Mouse (Mus musculus) kidney, postnatal 0 days (tissue): ENCODE measurements around the gene Kat8. TPM values are rescaled to one million over a fixed set of nuclear protein-coding genes. Genes with fewer than 3 reads are reported as not detected.
"Not testable (repeated sequence)": the region's sequence is repeated elsewhere in the genome, so short reads cannot be mapped to it uniquely, and the experiment has no call there.

ENCODE experiments used
- ATAC-seq: fragments of 200-750 bp; cut with Nextera tagmentation; replicated peaks from 2 replicates; pipeline ENCODE4 v1.8.0; 2017; ENCODE audit warnings: low read depth, moderate number of reproducible peaks, moderate TSS enrichment, moderate library complexity; ENCODE audit not compliant: low FRiP score
- DNase-seq: peaks from one replicate; pipeline ENCODE4 v3.0.0-alpha.2; 2016; ENCODE audit warnings: low spot score
- H3K27ac ChIP-seq: fragments of 300-500 bp; sonication (generic); 2 replicates; pipeline ENCODE4 v1.5.1; 2014; ENCODE audit warnings: mild to moderate bottlenecking
- H3K27me3 ChIP-seq: fragments of 300-500 bp; sonication (generic); 2 replicates; pipeline ENCODE4 v1.6.1; 2014; ENCODE audit warnings: low read length, mixed read lengths; ENCODE audit not compliant: insufficient read depth
- H3K36me3 ChIP-seq: fragments of 300-500 bp; sonication (generic); 2 replicates; pipeline ENCODE4 v1.6.1; 2014; ENCODE audit warnings: low read length, mixed read lengths; ENCODE audit not compliant: insufficient read depth
- H3K4me1 ChIP-seq: fragments of 300-500 bp; sonication (generic); replicated peaks from 2 replicates; pipeline ENCODE4 v1.6.1; 2014; ENCODE audit warnings: antibody characterized with exemption, low read length, mixed read lengths; ENCODE audit not compliant: insufficient read depth
- H3K4me2 ChIP-seq: fragments of 300-500 bp; sonication (generic); 2 replicates; pipeline ENCODE4 v1.6.1; 2014; ENCODE audit warnings: mild to moderate bottlenecking, low read length, moderate library complexity, mixed read lengths
- H3K4me3 ChIP-seq: fragments of 300-500 bp; sonication (generic); replicated peaks from 2 replicates; pipeline ENCODE4 v1.5.1; 2014; ENCODE audit warnings: low read depth, low read length
- H3K9ac ChIP-seq: fragments of 300-500 bp; sonication (generic); 2 replicates; pipeline ENCODE4 v1.6.1; 2014; ENCODE audit warnings: low read depth, low read length
- H3K9me3 ChIP-seq: fragments of 300-500 bp; sonication (generic); replicated peaks from 2 replicates; pipeline ENCODE4 v1.6.1; 2016; ENCODE audit warnings: low read length, inconsistent platforms, mixed read lengths
- CTCF ChIP-seq: IDR thresholded peaks from 2 replicates; pipeline ENCODE4 v1.5.1; 2016; ENCODE audit warnings: antibody characterized with exemption, low read depth, mild to moderate bottlenecking, moderate library complexity
- WGBS: fragments of 180-500 bp; shearing (Covaris S2); extraction: QIAGEN DNeasy Blood & Tissue Kit; methylation state at CpG from one replicate; pipeline ENCODE4 v1.1.7; 2014; 5-methylcytosine and 5-hydroxymethylcytosine counted together
- polyA plus RNA-seq: library from polyadenylated mRNA; unstranded; fragments of >200 nt; fragmentation: Nextera tagmentation; extraction: Ambion mirVana; gene quantifications from 2 replicates; pipeline ENCODE4 v1.2.1, GENCODE M21; 2015

Kat8 gene
- polyA plus RNA-seq, 1 experiment from 2014 or later: 32.2 TPM

- no peaks in the 10 kb centered on the region for H3K27me3 ChIP-seq
- H3K4me2 ChIP-seq: peak overlapping the region; percentile 97
- ATAC-seq (peak; percentile 88), DNase-seq (peak; percentile 98)
- peak overlapping the region; percentile 37; the same call in 1 of the 2 replicates for H3K27ac ChIP-seq
- H3K9me3 ChIP-seq: no peaks in the 10 kb centered on the region
- H3K4me1 ChIP-seq: peaks cover 27% of the 10 kb centered on the region
- peak; percentile 99 for TF ChIP-seq CTCF
- H3K4me3 ChIP-seq: peak overlapping the region; percentile 69
- peak overlapping the region; percentile 77 for H3K9ac ChIP-seq
- H3K36me3 ChIP-seq: no peaks in the 10 kb centered on the region
- WGBS: 5% methylated on average over 30 of the region's 32 CpGs
These were observed 22.9 kb downstream of the Kat8 start for GRCm38 (mm10) chr7:127935028-127935722.

- Histone ChIP-seq H3K27me3 (no peaks in the 10 kb centered on the region), H3K27ac (peak overlapping the region; percentile 36; the same call in 1 of the 2 replicates), H3K4me3 (peak overlapping the region; percentile 69), H3K36me3 (no peaks in the 10 kb centered on the region), H3K9ac (peak overlapping the region; percentile 77), H3K4me2 (peak overlapping the region; percentile 97), H3K4me1 (peaks cover 27% of the 10 kb centered on the region), H3K9me3 (no peaks in the 10 kb centered on the region)
- DNase-seq (no peak), ATAC-seq (peak; percentile 37)
- TF ChIP-seq CTCF: no peak
- under 1% methylated on average over 38 of the region's 38 CpGs for WGBS
These were observed 23.4 kb downstream of the Kat8 start for GRCm38 (mm10) chr7:127935748-127936159.

GRCm38 (mm10) chr7:127936216-127936884 lies 24.0 kb downstream of the Kat8 start:
- peak overlapping the region; percentile 77; the same call in 1 of the 2 replicates for H3K9ac ChIP-seq
- WGBS: 58% methylated on average over 18 of the region's 18 CpGs
- H3K36me3 ChIP-seq: no peaks in the 10 kb centered on the region
- TF ChIP-seq CTCF: no peak
- peak overlapping the region; percentile 97 for H3K4me2 ChIP-seq
- H3K4me1 ChIP-seq: peaks cover 23% of the 10 kb centered on the region
- ATAC-seq (no peak), DNase-seq (no peak)
- H3K27ac ChIP-seq: no peak overlapping the region
- peak overlapping the region; percentile 69 for H3K4me3 ChIP-seq
- H3K27me3 ChIP-seq: no peaks in the 10 kb centered on the region
- no peaks in the 10 kb centered on the region for H3K9me3 ChIP-seq

GRCm38 (mm10) chr7:127942097-127942496 lies 29.8 kb downstream of the Kat8 start:
- WGBS: 55% methylated on average over 2 of the region's 2 CpGs
- H3K27me3 ChIP-seq, H3K4me1 ChIP-seq, ATAC-seq, H3K4me2 ChIP-seq, H3K27ac ChIP-seq, H3K9me3 ChIP-seq, H3K9ac ChIP-seq, H3K36me3 ChIP-seq, DNase-seq, H3K4me3 ChIP-seq: not testable (repeated sequence)
- peak; percentile 48 for TF ChIP-seq CTCF

GRCm38 (mm10) chr7:127944614-127945013 lies 32.3 kb downstream of the Kat8 start:
- H3K36me3 ChIP-seq: no peaks in the 10 kb centered on the region
- H3K27me3 ChIP-seq: no peaks in the 10 kb centered on the region
- ATAC-seq (no peak), DNase-seq (no peak)
- H3K27ac ChIP-seq: no peak overlapping the region
- no peak for TF ChIP-seq CTCF
- no peaks in the 10 kb centered on the region for H3K9me3 ChIP-seq
- H3K4me3 ChIP-seq: no peak overlapping the region; the same call in 1 of the 2 replicates
- no peaks in the 10 kb centered on the region for H3K4me1 ChIP-seq
- 12% methylated on average over 23 of the region's 23 CpGs for WGBS
- no peak overlapping the region for H3K9ac ChIP-seq
- H3K4me2 ChIP-seq: peak overlapping the region; percentile 16; the same call in 1 of the 2 replicates

GRCm38 (mm10) chr7:127946470-127947023 lies 34.2 kb downstream of the Kat8 start, which contains the start of gene Prss36:
Gene Prss36, minus strand, starts transcription at chr7:127946725.
- Histone ChIP-seq H3K4me2 (no peak within 1 kb of the TSS), H3K4me3 (no peak within 1 kb of the TSS), H3K9ac (no peak within 1 kb of the TSS), H3K4me1 (no peaks in the 10 kb centered on the region), H3K36me3 (no peaks in the 10 kb centered on the region), H3K27ac (no peak within 1 kb of the TSS), H3K9me3 (no peaks in the 10 kb centered on the region), H3K27me3 (no peaks in the 10 kb centered on the region)
- DNase-seq: no peak
- no peak for TF ChIP-seq CTCF
- WGBS: 75% methylated on average over 6 of the region's 6 CpGs
- no peak for ATAC-seq
